Mouse (Mus musculus) limb, embryonic 11.5 days (tissue): Measurements from ENCODE around the gene Hacd4. TPM values are rescaled to one million over a fixed set of nuclear protein-coding genes. Genes with fewer than 3 reads are reported as not detected.

Source experiments
- ATAC-seq: fragments of 200-750 bp; cut with Nextera tagmentation; 2 replicates; pipeline ENCODE4 v1.8.0; 2017; ENCODE audit warnings: low read depth; ENCODE audit not compliant: insufficient number of reproducible peaks, low FRiP score, low TSS enrichment
- DNase-seq: peaks from one replicate; pipeline ENCODE4 v3.0.0-alpha.2; 2015; ENCODE audit warnings: low spot score
- H3K27ac ChIP-seq: fragments of 300-500 bp; sonication (generic); replicated peaks from 2 replicates; pipeline ENCODE4 v1.5.1; 2014; ENCODE audit warnings: low read depth, mild to moderate bottlenecking, low read length
- H3K27me3 ChIP-seq: fragments of 300-500 bp; sonication (generic); 2 replicates; pipeline ENCODE4 v1.6.1; 2014; ENCODE audit warnings: mild to moderate bottlenecking, low read length, mixed read lengths; ENCODE audit not compliant: control insufficient read depth, insufficient read depth
- H3K36me3 ChIP-seq: fragments of 300-500 bp; sonication (generic); 2 replicates; pipeline ENCODE4 v1.6.1; 2014; ENCODE audit warnings: mild to moderate bottlenecking, low read length, moderate library complexity, mixed read lengths; ENCODE audit not compliant: control insufficient read depth, insufficient read depth
- H3K4me1 ChIP-seq: fragments of 300-500 bp; sonication (generic); 2 replicates; pipeline ENCODE4 v1.6.1; 2014; ENCODE audit warnings: low read length, mixed read lengths; ENCODE audit not compliant: control insufficient read depth, insufficient read depth
- H3K4me2 ChIP-seq: fragments of 300-500 bp; sonication (generic); 2 replicates; pipeline ENCODE4 v1.6.1; 2014; ENCODE audit warnings: low read depth, mild to moderate bottlenecking, moderate library complexity; ENCODE audit not compliant: severe bottlenecking
- H3K4me3 ChIP-seq: fragments of 300-500 bp; sonication (generic); 2 replicates; pipeline ENCODE4 v1.5.1; 2014; ENCODE audit warnings: low read depth, low read length
- H3K9ac ChIP-seq: fragments of 300-500 bp; sonication (generic); 2 replicates; pipeline ENCODE4 v1.6.1; 2014; ENCODE audit warnings: mild to moderate bottlenecking, low read length
- H3K9me3 ChIP-seq: fragments of 300-500 bp; sonication (generic); 2 replicates; pipeline ENCODE4 v1.6.1; 2016; ENCODE audit warnings: low read length; ENCODE audit not compliant: control insufficient read depth
- WGBS: fragments of 180-500 bp; shearing (Covaris S2); extraction: QIAGEN DNeasy Blood & Tissue Kit; methylation state at CpG from one replicate; pipeline ENCODE4 v1.1.7; 2014; 5-methylcytosine and 5-hydroxymethylcytosine counted together
- polyA plus RNA-seq: library from polyadenylated mRNA; unstranded; fragments of >200 nt; fragmentation: Nextera tagmentation; extraction: Ambion mirVana; gene quantifications from 2 replicates; pipeline ENCODE4 v1.2.1, GENCODE M21; 2014

Gene Hacd4
- polyA plus RNA-seq, 1 experiment from 2014 or later: 3.4 TPM

GRCm38 (mm10) chr4:88464574-88464973 is 25.8 kb upstream of the Hacd4 start:
- Histone ChIP-seq H3K4me1 (no peaks in the 10 kb centered on the region), H3K4me2 (no peak overlapping the region), H3K27me3 (no peaks in the 10 kb centered on the region), H3K9ac (no peak overlapping the region), H3K27ac (no peak overlapping the region), H3K36me3 (no peaks in the 10 kb centered on the region), H3K9me3 (no peaks in the 10 kb centered on the region), H3K4me3 (no peak overlapping the region)
- DNase-seq: no peak
- WGBS: 85% methylated on average over 4 of the region's 4 CpGs
- no peak for ATAC-seq

GRCm38 (mm10) chr4:88462981-88463646 is 24.4 kb upstream of the Hacd4 start:
- H3K9me3 ChIP-seq: no peaks in the 10 kb centered on the region
- 85% methylated on average over 8 of the region's 8 CpGs for WGBS
- H3K27ac ChIP-seq: no peak overlapping the region
- H3K4me3 ChIP-seq: no peak overlapping the region
- ATAC-seq: no peak
- no peaks in the 10 kb centered on the region for H3K4me1 ChIP-seq
- no peak for DNase-seq
- H3K27me3 ChIP-seq: no peaks in the 10 kb centered on the region
- no peak overlapping the region for H3K4me2 ChIP-seq
- H3K9ac ChIP-seq: no peak overlapping the region
- no peaks in the 10 kb centered on the region for H3K36me3 ChIP-seq

DNA sequence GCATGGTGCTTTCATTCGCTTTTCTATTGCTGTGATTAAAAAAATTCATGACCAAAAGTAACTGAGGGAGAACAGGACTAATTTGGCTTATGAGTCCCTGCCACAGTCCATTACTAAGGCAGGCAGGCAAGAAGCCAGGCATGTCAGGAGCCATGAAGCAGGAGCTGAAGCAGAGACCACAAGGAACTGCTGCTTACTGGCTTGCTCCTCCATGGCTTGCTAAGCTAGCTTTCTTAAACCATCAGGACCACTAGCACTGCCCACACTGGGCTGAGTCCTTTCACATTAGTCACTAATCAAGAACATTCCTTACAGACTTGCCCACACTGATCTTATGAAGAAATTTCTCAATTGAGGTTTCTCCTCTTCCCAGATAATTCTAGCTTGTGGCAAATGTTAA is 23.8 kb upstream of the Hacd4 start:
- ATAC-seq (no peak), DNase-seq (no peak)
- Histone ChIP-seq H3K4me1 (no peaks in the 10 kb centered on the region), H3K9ac (no peak overlapping the region), H3K27me3 (no peaks in the 10 kb centered on the region), H3K27ac (no peak overlapping the region), H3K36me3 (no peaks in the 10 kb centered on the region), H3K9me3 (no peaks in the 10 kb centered on the region), H3K4me2 (no peak overlapping the region), H3K4me3 (no peak overlapping the region)
- WGBS: 75% methylated on average over 1 of the region's 1 CpGs

DNA sequence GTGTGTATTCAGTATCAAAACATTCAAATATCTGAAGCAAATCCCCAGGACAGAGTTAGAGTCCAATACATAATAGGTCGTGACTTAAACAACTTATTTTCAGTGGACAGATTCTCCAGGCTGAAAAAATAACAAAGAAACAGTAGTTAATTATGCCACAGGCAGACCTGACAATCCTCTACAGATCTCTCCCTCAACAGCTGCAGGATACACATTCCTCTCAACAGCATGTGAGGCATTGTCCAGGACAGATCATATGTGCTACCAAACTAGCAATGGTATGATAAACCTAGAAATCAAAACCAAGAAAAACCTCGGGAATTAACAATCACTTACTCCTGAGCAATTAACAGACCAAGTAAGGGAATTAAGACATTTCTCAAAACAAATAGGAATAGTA is 22.6 kb upstream of the Hacd4 start:
- no peaks in the 10 kb centered on the region for H3K27me3 ChIP-seq
- no peak overlapping the region for H3K4me3 ChIP-seq
- H3K36me3 ChIP-seq: no peaks in the 10 kb centered on the region
- DNase-seq (no peak), ATAC-seq (no peak)
- no peak overlapping the region for H3K9ac ChIP-seq
- H3K4me2 ChIP-seq: no peak overlapping the region
- no peak overlapping the region for H3K27ac ChIP-seq
- no peaks in the 10 kb centered on the region for H3K4me1 ChIP-seq
- WGBS: 82% methylated on average over 2 of the region's 2 CpGs
- H3K9me3 ChIP-seq: no peaks in the 10 kb centered on the region

DNA sequence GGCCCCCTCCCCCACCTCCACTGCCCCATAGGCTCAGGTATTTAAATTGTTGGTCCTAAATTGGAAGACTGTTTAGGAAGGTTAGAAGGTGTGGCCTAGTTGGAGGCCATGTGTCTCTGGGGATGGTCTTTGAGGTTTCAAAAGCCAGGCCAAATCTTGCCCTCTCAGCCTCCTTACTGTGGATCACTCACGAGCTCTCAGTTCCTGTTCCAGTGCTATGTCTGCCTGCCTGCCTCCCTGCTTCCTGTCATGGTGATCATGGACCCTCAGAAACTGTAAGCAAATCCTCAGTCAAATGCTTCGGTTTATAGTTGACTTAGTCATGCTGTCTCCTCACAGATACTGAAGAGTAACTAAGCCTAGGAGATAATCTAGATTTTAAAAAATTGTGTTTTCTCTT is 19.9 kb upstream of the Hacd4 start:
- Histone ChIP-seq H3K27ac (no peak overlapping the region), H3K4me2 (no peak overlapping the region), H3K9ac (no peak overlapping the region), H3K36me3 (no peaks in the 10 kb centered on the region), H3K27me3 (no peaks in the 10 kb centered on the region), H3K4me1 (no peaks in the 10 kb centered on the region), H3K9me3 (no peaks in the 10 kb centered on the region), H3K4me3 (no peak overlapping the region)
- WGBS: 81% methylated on average over 2 of the region's 2 CpGs
- DNase-seq (no peak), ATAC-seq (no peak)

- Histone ChIP-seq H3K4me1 (no peaks in the 10 kb centered on the region), H3K36me3 (no peaks in the 10 kb centered on the region), H3K27me3 (no peaks in the 10 kb centered on the region), H3K9ac (no peak overlapping the region), H3K4me3 (no peak overlapping the region), H3K9me3 (no peaks in the 10 kb centered on the region), H3K27ac (no peak overlapping the region), H3K4me2 (no peak overlapping the region)
- ATAC-seq (no peak), DNase-seq (no peak)
- WGBS: 89% methylated on average over 1 of the region's 1 CpGs
Measured at GRCm38 (mm10) chr4:88458093-88458492, 19.4 kb upstream of the Hacd4 start.

DNA sequence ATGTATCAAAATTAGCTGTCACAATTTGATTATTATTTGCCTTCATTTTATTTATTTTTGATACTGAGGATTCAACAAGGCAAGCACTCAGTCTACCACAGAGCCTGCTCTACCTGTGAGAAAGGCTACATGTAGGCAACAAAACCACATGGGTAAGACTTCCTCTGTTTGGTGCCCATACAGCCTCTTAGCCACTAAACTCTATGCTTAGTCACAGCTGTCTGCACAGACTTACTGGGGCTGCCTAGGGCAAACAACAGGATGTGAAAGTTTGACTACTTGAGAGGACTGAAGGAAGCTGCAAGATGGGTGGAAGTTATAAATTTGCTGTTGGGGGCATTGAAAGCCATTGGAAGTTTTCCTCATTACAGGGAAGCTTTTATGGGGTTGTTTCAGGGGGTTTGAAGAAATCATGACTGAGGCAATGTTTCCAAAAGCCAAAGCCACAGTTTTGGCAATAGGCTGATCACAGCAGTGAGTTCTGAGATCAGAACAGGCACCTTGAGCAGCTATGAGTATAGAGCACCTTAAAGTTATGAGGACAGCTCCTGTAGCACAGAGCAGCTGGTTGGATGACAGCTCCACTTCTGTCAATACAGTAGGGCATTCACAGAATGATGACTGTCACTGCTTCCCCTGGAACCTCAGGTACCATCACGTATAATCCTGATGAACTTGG is 11.5 kb upstream of the Hacd4 start:
- H3K27ac ChIP-seq: no peak overlapping the region
- H3K4me3 ChIP-seq: no peak overlapping the region
- H3K4me2 ChIP-seq: no peak overlapping the region
- no peaks in the 10 kb centered on the region for H3K36me3 ChIP-seq
- no peaks in the 10 kb centered on the region for H3K4me1 ChIP-seq
- no peaks in the 10 kb centered on the region for H3K9me3 ChIP-seq
- H3K9ac ChIP-seq: no peak overlapping the region
- DNase-seq (no peak), ATAC-seq (no peak)
- WGBS: 88% methylated on average over 1 of the region's 1 CpGs
- H3K27me3 ChIP-seq: no peaks in the 10 kb centered on the region

DNA sequence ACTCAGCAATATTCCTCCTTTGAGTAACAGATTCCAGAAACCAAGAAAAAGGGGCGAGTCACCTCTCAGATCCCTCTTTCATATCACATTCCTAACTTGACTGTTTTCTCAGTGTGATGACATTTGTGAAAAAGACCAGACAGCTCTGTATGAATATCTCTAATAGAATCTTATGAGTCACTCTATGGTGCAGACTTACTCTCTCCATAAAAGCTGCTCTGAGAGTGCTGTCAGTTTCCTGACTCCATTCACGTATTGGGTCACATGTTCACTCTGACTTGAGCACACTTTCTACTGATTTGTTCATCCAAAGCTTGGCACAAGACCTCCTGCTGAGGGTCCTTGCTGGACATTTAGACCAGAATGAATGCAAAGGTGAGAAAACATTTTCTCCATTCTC is 10.2 kb upstream of the Hacd4 start:
- ATAC-seq (no peak), DNase-seq (no peak)
- H3K9me3 ChIP-seq: no peaks in the 10 kb centered on the region
- no peaks in the 10 kb centered on the region for H3K27me3 ChIP-seq
- H3K4me2 ChIP-seq: no peak overlapping the region
- no peak overlapping the region for H3K9ac ChIP-seq
- no peak overlapping the region for H3K27ac ChIP-seq
- H3K36me3 ChIP-seq: no peaks in the 10 kb centered on the region
- no peaks in the 10 kb centered on the region for H3K4me1 ChIP-seq
- no peak overlapping the region for H3K4me3 ChIP-seq
- 82% methylated on average over 2 of the region's 2 CpGs for WGBS

DNA sequence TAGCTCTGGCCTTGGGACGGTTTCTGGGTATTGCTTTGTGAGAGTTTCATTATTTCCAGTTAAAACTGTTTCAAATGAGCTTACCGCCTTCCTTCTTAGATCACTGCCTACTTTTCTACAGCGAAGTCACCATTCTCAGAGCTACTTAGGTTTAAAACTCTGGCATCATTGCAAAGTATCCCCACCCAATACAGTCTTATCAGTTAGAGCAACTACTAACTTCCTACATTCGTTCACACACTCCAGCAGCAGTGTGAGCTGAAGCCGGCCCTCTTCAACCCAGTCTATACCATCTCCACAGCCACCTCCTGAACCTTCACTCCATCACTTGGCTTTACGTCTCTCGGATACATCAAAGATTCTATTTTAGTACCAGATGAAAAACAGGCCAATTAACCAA is 2.1 kb upstream of the Hacd4 start:
- DNase-seq (no peak), ATAC-seq (no peak)
- H3K4me3 ChIP-seq: no peak overlapping the region
- no peak overlapping the region; the same call in 1 of the 2 replicates for H3K4me2 ChIP-seq
- no peaks in the 10 kb centered on the region for H3K9me3 ChIP-seq
- H3K27me3 ChIP-seq: no peaks in the 10 kb centered on the region
- WGBS: 88% methylated on average over 7 of the region's 7 CpGs
- H3K36me3 ChIP-seq: no peaks in the 10 kb centered on the region
- no peak overlapping the region for H3K9ac ChIP-seq
- peaks cover 11% of the 10 kb centered on the region for H3K4me1 ChIP-seq
- H3K27ac ChIP-seq: no peak overlapping the region
